Mouse (Mus musculus) lung, embryonic 15.5 days (tissue): ENCODE measurements around the gene Fndc8. TPM values are rescaled to one million over a fixed set of nuclear protein-coding genes. Genes with fewer than 3 reads are reported as not detected.
A peak's percentile ranks its signal among the peaks of the same experiment; 100 is the strongest.

Experiments used
- ATAC-seq: fragments of 200-750 bp; cut with Nextera tagmentation; 2 replicates; pipeline ENCODE4 v1.8.0; 2017; ENCODE audit warnings: moderate number of reproducible peaks, borderline replicate concordance; ENCODE audit not compliant: low FRiP score, low TSS enrichment; ENCODE audit errors: extremely low read depth
- H3K27ac ChIP-seq: fragments of 300-500 bp; sonication (generic); 2 replicates; pipeline ENCODE4 v1.5.1; 2015; ENCODE audit warnings: moderate library complexity, mild to moderate bottlenecking, inconsistent platforms
- H3K27me3 ChIP-seq: fragments of 300-500 bp; sonication (generic); 2 replicates; pipeline ENCODE4 v1.6.1; 2015; ENCODE audit warnings: inconsistent platforms
- H3K36me3 ChIP-seq: fragments of 300-500 bp; sonication (generic); 2 replicates; pipeline ENCODE4 v1.6.1; 2015; ENCODE audit warnings: inconsistent platforms
- H3K4me1 ChIP-seq: fragments of 300-500 bp; sonication (generic); 2 replicates; pipeline ENCODE4 v1.6.1; 2015; ENCODE audit warnings: inconsistent platforms
- H3K4me2 ChIP-seq: fragments of 300-500 bp; sonication (generic); 2 replicates; pipeline ENCODE4 v1.6.1; 2015; ENCODE audit warnings: inconsistent platforms, mild to moderate bottlenecking, moderate library complexity
- H3K4me3 ChIP-seq: fragments of 300-500 bp; sonication (generic); 2 replicates; pipeline ENCODE4 v1.5.1; 2015; ENCODE audit warnings: mild to moderate bottlenecking, inconsistent platforms
- H3K9ac ChIP-seq: fragments of 300-500 bp; sonication (generic); 2 replicates; pipeline ENCODE4 v1.6.1; 2015; ENCODE audit warnings: inconsistent platforms
- H3K9me3 ChIP-seq: fragments of 300-500 bp; sonication (generic); 2 replicates; pipeline ENCODE4 v1.6.1; 2016; ENCODE audit warnings: inconsistent platforms
- WGBS: fragments of 180-500 bp; shearing (Covaris S2); methylation state at CpG from one replicate; pipeline ENCODE4 v1.1.7; 2015; 5-methylcytosine and 5-hydroxymethylcytosine counted together
- polyA plus RNA-seq: library from polyadenylated mRNA; unstranded; fragments of >200 nt; fragmentation: Nextera tagmentation; extraction: Ambion mirVana; gene quantifications from 2 replicates; pipeline ENCODE4 v1.2.1, GENCODE M21; 2015

Gene Fndc8
- polyA plus RNA-seq, 1 experiment from 2014 or later = 0.12 TPM

DNA sequence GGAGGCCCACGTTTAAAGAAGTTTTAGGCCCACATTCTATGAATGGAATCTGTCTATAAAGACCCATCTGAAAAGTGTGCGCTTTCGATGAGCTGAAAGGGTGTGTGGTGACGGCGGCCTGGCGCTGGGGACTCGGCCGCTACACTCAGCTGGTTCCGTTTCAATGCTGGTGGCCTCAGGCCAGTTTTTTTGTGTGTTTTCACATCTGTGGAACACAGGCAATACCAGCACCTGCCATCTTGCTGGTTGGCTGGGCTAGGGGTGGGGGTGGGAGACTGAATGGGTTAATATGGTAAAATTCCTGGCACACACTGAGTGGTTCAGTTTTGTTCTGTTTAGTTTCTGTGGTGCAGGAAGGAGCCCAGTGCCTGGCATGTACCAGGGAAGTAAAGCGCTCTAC, 35.9 kb upstream of the Fndc8 start:
- no peak overlapping the region for H3K9ac ChIP-seq
- H3K4me1 ChIP-seq = no peaks in the 10 kb centered on the region
- no peak overlapping the region for H3K4me2 ChIP-seq
- 67% methylated on average over 10 of the region's 10 CpGs for whole genome bisulfite sequencing
- no peaks in the 10 kb centered on the region for H3K27me3 ChIP-seq
- H3K4me3 ChIP-seq = no peak overlapping the region
- no peaks in the 10 kb centered on the region for H3K9me3 ChIP-seq
- H3K27ac ChIP-seq = no peak overlapping the region
- H3K36me3 ChIP-seq = no peaks in the 10 kb centered on the region
- no peak for ATAC-seq

DNA sequence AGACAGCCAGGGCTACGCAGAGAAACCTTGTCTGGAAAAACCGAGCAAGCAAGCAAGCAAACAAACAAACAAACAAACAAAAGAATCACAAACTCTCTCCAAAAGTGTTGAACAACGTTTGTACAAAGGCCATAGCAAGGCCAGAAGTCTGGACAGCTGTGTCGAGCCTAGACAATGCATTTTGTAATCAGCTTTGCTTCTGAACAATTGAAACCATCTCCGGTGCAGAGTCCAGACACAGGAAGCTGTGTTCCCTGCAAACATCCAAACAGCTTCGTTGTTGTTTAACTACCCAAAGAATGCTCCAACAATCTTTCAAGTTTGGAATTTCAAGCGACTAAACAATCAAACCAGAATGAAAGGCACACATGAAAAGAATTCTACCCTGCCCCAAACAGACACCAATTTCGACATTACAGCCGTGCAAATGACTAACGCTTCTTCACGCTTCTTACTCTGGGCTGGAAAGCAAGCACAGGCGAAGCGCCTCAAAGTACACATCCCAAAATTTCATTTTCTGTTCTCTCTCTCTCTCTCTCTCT, 34.5 kb upstream of the Fndc8 start:
- no peak overlapping the region for H3K4me2 ChIP-seq
- H3K9ac ChIP-seq = no peak overlapping the region
- H3K9me3 ChIP-seq = no peaks in the 10 kb centered on the region
- no peaks in the 10 kb centered on the region for H3K27me3 ChIP-seq
- peak overlapping the region; percentile 36; the same call in 1 of the 2 replicates for H3K27ac ChIP-seq
- 0 out of 2 replicates have a peak, but pooled peaks cover 5% of the 10 kb centered on the region for H3K4me1 ChIP-seq
- WGBS = 70% methylated on average over 13 of the region's 13 CpGs
- no peak for ATAC-seq
- no peak overlapping the region for H3K4me3 ChIP-seq
- no peaks in the 10 kb centered on the region for H3K36me3 ChIP-seq

DNA sequence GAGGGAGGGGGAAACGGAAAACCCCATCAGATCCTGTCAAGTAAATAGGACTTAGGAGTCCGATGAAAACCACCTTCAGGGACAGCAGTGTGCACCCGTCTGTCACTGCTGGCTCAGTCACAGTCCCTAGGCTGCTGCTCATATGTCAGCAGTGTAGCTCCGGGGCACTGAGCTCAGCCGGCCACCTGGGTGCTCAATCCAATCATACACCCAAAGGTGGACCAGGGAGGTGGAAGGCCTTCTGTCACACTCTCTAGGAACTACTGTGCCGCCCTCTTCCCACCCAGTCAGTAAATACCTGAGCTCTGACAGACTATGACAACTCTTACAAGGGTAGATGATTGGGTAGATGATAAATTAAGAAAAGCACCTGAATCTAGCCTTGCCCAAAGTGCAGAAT, 31.2 kb upstream of the Fndc8 start:
- Histone ChIP-seq H3K9ac (no peak overlapping the region), H3K36me3 (no peaks in the 10 kb centered on the region), H3K9me3 (no peaks in the 10 kb centered on the region), H3K4me3 (no peak overlapping the region), H3K4me2 (no peak overlapping the region), H3K27me3 (no peaks in the 10 kb centered on the region), H3K4me1 (0 out of 2 replicates have a peak, but pooled peaks cover 5% of the 10 kb centered on the region), H3K27ac (no peak overlapping the region)
- WGBS = 64% methylated on average over 6 of the region's 6 CpGs
- ATAC-seq = no peak

DNA sequence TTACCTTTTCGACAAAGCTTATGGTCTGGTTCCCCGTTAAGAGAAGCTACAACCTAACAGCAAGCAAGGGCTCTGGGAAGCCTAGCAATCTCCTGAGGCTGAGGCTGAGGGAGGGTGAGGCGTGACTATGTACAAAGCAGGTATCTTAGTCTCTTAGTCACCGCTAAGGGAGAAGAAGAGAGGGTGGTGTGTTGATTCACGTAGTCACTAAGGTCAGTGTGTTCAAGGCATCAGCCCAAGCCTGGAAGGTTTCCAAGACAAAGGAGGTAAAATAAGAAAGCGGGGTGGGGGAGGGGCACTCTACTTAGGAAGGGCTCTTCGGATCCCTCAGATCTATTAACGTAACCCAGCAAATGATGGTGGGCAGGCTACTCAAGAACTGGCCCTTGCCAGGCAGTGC, 30.4 kb upstream of the Fndc8 start:
- no peak overlapping the region for H3K27ac ChIP-seq
- no peak overlapping the region for H3K9ac ChIP-seq
- H3K4me2 ChIP-seq = no peak overlapping the region
- H3K4me1 ChIP-seq = 0 out of 2 replicates have a peak, but pooled peaks cover 5% of the 10 kb centered on the region
- no peak overlapping the region for H3K4me3 ChIP-seq
- no peaks in the 10 kb centered on the region for H3K27me3 ChIP-seq
- WGBS = 59% methylated on average over 8 of the region's 8 CpGs
- no peaks in the 10 kb centered on the region for H3K9me3 ChIP-seq
- no peak for ATAC-seq
- no peaks in the 10 kb centered on the region for H3K36me3 ChIP-seq

DNA sequence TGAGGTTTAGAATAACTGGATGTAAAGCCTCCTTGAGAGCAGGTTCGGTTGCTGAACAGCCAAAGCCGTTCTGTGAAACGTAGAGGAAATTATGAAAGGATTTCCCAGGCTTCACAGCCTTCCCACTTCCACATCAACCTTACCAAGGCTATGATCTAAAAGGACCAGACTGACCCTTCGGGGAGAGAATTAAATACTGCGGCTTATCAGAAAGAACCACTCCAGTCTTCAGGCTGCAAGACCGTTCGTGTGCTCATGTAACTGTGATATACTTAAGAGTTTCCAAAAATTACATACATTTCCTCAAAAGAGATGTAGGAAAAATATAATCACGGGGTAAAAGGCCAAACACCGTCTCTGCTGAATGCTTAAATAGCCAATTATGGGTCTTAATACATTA, 29.3 kb upstream of the Fndc8 start:
- Histone ChIP-seq H3K27ac (no peak overlapping the region), H3K4me1 (0 out of 2 replicates have a peak, but pooled peaks cover 5% of the 10 kb centered on the region), H3K27me3 (no peaks in the 10 kb centered on the region), H3K9ac (no peak overlapping the region), H3K9me3 (no peaks in the 10 kb centered on the region), H3K4me3 (no peak overlapping the region), H3K4me2 (no peak overlapping the region), H3K36me3 (no peaks in the 10 kb centered on the region)
- 81% methylated on average over 9 of the region's 9 CpGs for WGBS
- no peak for ATAC-seq

DNA sequence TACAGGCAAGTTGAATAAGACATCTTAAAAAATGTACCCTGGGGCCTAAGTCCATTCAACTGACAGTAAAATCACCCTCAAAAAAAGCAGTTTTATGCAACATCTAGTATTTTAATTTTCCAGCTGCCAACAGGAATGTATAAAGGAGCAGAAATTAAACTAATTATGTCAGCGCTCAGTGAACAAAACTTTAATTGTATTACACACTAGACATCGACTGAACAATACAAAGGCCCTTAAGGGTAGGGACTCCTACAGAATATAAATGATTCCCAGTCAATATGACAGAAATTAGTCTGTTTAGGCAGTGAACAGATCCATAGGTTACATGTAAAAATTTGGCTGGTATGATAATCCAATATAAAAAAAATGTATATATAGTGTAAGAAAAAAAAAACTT, 28.9 kb upstream of the Fndc8 start:
- H3K36me3 ChIP-seq = no peaks in the 10 kb centered on the region
- H3K27ac ChIP-seq = no peak overlapping the region
- no peak overlapping the region for H3K9ac ChIP-seq
- no peak for ATAC-seq
- no peak overlapping the region for H3K4me3 ChIP-seq
- no peaks in the 10 kb centered on the region for H3K27me3 ChIP-seq
- 0 out of 2 replicates have a peak, but pooled peaks cover 5% of the 10 kb centered on the region for H3K4me1 ChIP-seq
- no peak overlapping the region for H3K4me2 ChIP-seq
- H3K9me3 ChIP-seq = no peaks in the 10 kb centered on the region
- WGBS = 81% methylated on average over 2 of the region's 2 CpGs

DNA sequence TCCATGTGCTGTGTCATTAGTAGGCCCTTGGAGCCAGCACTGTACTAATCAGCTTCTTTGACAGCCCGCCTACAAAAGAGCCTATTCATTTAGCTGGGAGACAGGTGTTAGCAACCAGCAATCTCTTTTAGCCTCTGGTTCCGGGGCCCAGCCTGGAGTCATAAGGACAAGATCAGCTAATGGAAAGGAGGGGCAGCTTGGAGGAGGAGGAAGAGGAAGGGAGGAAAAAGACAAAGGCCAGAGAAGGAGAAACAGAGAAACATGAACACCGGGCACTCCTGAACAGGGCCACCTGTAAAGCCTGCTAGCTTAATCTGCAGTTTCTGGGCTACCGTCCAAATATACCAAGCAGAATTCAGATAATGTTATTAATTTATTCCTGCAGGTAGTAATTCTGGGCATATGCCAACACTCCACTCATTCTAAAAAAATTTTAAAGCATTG, 28.4 kb upstream of the Fndc8 start:
- Histone ChIP-seq H3K9ac (no peak overlapping the region), H3K9me3 (no peaks in the 10 kb centered on the region), H3K4me2 (no peak overlapping the region), H3K4me1 (0 out of 2 replicates have a peak, but pooled peaks cover 5% of the 10 kb centered on the region), H3K36me3 (no peaks in the 10 kb centered on the region), H3K27ac (no peak overlapping the region), H3K27me3 (no peaks in the 10 kb centered on the region), H3K4me3 (no peak overlapping the region)
- no peak for ATAC-seq
- 52% methylated on average over 4 of the region's 4 CpGs for WGBS

DNA sequence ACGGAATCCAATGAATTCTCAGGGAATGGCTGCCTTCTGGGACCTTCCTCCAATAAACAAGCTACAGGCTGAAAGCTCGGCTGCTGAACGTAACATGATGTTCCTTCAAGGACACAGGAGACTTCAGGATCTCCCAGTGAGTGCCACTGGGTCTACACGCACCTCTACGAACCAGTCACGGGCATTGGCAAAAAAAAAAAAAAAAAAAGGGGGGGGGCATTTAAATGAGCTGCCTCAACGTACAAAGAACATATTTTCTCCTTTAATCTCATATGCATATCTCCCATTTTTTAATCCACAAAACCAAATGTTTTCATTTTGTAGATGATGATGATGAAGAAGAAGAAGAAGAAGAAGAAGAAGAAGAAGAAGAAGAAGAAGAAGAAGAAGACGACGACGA, 26.0 kb upstream of the Fndc8 start:
- Histone ChIP-seq H3K4me1 (peaks cover 9% of the 10 kb centered on the region; the same call in 1 of the 2 replicates), H3K27ac (no peak overlapping the region), H3K9ac (no peak overlapping the region), H3K9me3 (no peaks in the 10 kb centered on the region), H3K4me3 (no peak overlapping the region), H3K27me3 (no peaks in the 10 kb centered on the region), H3K4me2 (no peak overlapping the region), H3K36me3 (no peaks in the 10 kb centered on the region)
- 79% methylated on average over 10 of the region's 10 CpGs for WGBS
- no peak for ATAC-seq

DNA sequence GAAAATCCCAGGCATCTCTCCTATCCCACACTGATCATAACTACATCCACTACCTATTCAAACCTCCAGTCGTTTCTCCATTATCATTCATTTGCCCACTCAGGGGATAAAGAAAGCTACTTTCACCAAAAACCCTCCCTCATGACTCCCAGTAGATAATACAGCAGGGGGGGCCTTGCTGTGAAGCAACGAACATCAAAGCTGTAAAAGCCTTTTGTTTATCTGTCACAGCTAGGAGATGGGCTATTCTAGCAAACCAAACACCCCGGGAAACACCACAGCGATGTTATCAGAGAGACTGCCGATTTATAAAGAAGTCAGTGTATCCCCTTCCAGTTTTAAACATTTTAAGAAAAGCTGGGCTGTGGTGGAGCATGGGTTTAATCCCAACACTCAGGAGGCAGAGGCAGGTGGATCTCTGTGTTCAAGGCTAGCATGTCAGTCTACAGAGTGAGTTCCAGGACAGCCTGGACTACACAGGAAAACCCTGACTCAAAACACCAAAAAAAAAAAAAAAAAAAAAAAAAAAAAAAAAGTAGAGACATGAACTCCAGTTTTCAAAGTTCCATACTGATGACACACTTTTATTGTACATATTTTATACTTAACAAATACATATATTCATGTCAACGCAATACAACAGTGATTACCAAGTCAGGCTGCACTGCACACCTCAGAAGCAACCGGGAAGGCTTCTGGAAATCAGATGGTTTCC, 24.9 kb upstream of the Fndc8 start:
- 32% methylated on average over 7 of the region's 7 CpGs for WGBS
- ATAC-seq = no peak
- H3K27ac ChIP-seq = no peak overlapping the region
- H3K27me3 ChIP-seq = no peaks in the 10 kb centered on the region
- no peaks in the 10 kb centered on the region for H3K36me3 ChIP-seq
- no peak overlapping the region for H3K9ac ChIP-seq
- H3K4me3 ChIP-seq = no peak overlapping the region
- peaks cover 4% of the 10 kb centered on the region; the same call in 1 of the 2 replicates for H3K4me1 ChIP-seq
- no peaks in the 10 kb centered on the region for H3K9me3 ChIP-seq
- H3K4me2 ChIP-seq = no peak overlapping the region

DNA sequence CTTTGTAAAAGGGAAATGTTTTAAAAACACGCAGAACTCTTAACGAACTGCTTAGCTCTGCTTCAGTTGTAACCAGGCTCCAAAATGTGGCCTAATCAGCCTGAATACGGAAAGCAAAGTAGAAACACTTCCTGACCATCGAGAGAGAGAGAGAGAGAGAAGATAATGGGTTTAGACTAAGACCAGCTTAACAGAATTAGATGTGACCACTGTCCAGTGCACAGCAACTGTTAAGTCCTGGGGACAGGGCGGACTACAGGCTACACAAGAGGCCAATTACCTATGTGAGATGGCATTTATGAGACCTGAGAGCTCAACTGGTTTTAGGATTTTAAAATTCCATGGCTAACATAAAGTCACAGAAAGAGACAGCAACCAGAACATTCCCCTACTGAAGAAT, 24.0 kb upstream of the Fndc8 start:
- H3K36me3 ChIP-seq = no peaks in the 10 kb centered on the region
- no peak overlapping the region for H3K27ac ChIP-seq
- no peaks in the 10 kb centered on the region for H3K27me3 ChIP-seq
- WGBS = 84% methylated on average over 5 of the region's 5 CpGs
- no peak overlapping the region for H3K4me3 ChIP-seq
- no peak overlapping the region for H3K4me2 ChIP-seq
- H3K9ac ChIP-seq = no peak overlapping the region
- no peak for ATAC-seq
- H3K4me1 ChIP-seq = peaks cover 4% of the 10 kb centered on the region; the same call in 1 of the 2 replicates
- no peaks in the 10 kb centered on the region for H3K9me3 ChIP-seq

DNA sequence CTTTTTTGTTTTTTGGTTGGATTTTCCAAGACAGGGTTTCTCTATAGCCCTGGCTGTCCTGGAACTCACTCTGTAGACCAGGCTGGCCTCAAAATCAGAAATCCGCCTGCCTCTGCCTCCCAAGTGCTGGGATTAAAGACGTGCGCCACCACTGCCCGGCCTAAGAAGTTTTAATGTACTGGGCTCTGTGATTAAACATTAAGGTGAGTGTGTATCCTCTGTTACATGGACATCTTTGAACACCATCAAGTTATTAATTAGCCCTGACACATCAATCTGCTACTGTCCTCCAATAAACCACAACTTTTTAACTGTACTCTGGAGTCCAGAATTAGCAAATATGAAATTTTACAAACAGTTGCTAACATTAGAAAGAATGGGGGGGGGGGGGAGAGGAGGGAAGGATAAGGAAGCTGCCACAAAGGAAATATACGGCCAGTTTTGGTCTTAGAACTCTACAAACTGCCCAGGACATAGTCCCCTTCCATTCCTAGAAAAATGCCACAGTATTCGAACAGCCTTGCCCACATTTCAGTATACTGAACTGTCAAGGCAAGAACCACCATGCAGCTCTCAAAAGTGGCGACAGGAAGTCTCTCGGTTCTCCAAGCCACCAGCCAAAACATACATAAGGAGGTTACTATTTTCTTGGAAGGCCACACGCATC, 22.3 kb upstream of the Fndc8 start:
- Histone ChIP-seq H3K27ac (peak overlapping the region; percentile 48; the same call in 1 of the 2 replicates), H3K4me2 (peak overlapping the region; percentile 81), H3K4me3 (peak overlapping the region; percentile 93), H3K9me3 (no peaks in the 10 kb centered on the region), H3K27me3 (no peaks in the 10 kb centered on the region), H3K4me1 (peaks cover 4% of the 10 kb centered on the region; the same call in 1 of the 2 replicates), H3K36me3 (no peaks in the 10 kb centered on the region), H3K9ac (peak overlapping the region; percentile 72; the same call in 1 of the 2 replicates)
- WGBS = 56% methylated on average over 9 of the region's 9 CpGs
- no peak for ATAC-seq
